Mouse (Mus musculus) heart, postnatal 0 days (tissue): Measurements from ENCODE around the gene Mlip.
"Not testable (repeated sequence)": the region's sequence is repeated elsewhere in the genome, so short reads cannot be mapped to it uniquely, and the experiment has no call there.

Source experiments
- CTCF ChIP-seq: IDR thresholded peaks from 2 replicates; pipeline ENCODE4 v1.5.1; 2016; ENCODE audit warnings: antibody characterized with exemption, control low read depth, low read depth
- EP300 ChIP-seq: IDR thresholded peaks from 2 replicates; pipeline ENCODE4 v1.6.1; 2016; ENCODE audit warnings: antibody characterized with exemption, low read depth

DNA sequence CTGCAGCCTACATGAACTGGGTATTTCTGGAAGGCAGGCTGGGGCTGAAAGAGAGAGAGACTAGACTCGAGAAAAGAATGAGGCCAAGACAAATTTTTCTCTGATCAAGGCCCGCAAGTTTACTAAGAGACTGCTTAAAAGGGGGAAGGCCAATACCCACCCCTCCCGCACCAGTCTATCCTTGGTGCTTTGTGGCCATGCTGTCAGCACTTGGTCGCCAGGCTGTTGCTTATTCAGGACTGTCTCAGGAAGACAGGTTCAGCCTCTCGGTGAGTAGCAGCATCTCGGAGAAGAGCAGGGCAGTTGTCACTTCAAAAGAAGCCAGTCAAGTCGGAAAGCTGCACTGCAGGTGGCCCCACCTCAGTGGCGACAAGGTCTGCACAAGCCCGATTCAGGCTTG, 11.9 kb upstream of the Mlip start:
- not testable (repeated sequence) for TF ChIP-seq CTCF, EP300
